Mouse (Mus musculus) bone marrow, adult 2 months (tissue): ENCODE results near the gene Dio3. TPM values are rescaled to one million over a fixed set of nuclear protein-coding genes. Genes with fewer than 3 reads are reported as not detected.

Source experiments
- H3K27ac ChIP-seq: fragments of 200-500 bp; 2 replicates; pipeline ENCODE4 v1.5.1; 2012; ENCODE audit warnings: low read depth, mild to moderate bottlenecking, control low read depth, inconsistent platforms, low read length; ENCODE audit not compliant: control insufficient read depth, poor library complexity, insufficient read depth
- H3K4me1 ChIP-seq: fragments of 200-500 bp; 2 replicates; pipeline ENCODE4 v1.6.1; 2011; ENCODE audit warnings: low read length; ENCODE audit not compliant: control insufficient read depth, insufficient read depth
- H3K4me3 ChIP-seq: fragments of 200-500 bp; replicated peaks from 2 replicates; pipeline ENCODE3; 2011; ENCODE audit warnings: mild to moderate bottlenecking, low read depth, low read length, control low read depth; ENCODE audit not compliant: control insufficient read depth
- CTCF ChIP-seq: fragments of 200-500 bp; IDR thresholded peaks from 2 replicates; pipeline ENCODE4 v1.5.1; 2011; ENCODE audit warnings: low read length, control low read depth; ENCODE audit not compliant: control insufficient read depth, insufficient read depth
- POLR2A ChIP-seq: fragments of 200-500 bp; IDR thresholded peaks from 2 replicates; pipeline ENCODE4 v1.6.1; 2011; ENCODE audit warnings: low read depth, mild to moderate bottlenecking, control low read depth, low read length, borderline replicate concordance; ENCODE audit not compliant: control insufficient read depth
- WGBS: fragments of 180-500 bp; shearing (Covaris S2); methylation state at CpG from one replicate; pipeline ENCODE4 v1.1.7; 2018; 5-methylcytosine and 5-hydroxymethylcytosine counted together
- polyA plus RNA-seq: library from polyadenylated mRNA; stranded (reverse); fragments of >200 nt; gene quantifications from 2 replicates; pipeline ENCODE4 v1.2.4, GENCODE M21; 2011; ENCODE audit warnings: low replicate concordance; ENCODE audit not compliant: missing spikeins, insufficient read depth, insufficient read length

Gene Dio3
- polyA plus RNA-seq, 1 experiment = 0.75 TPM

DNA sequence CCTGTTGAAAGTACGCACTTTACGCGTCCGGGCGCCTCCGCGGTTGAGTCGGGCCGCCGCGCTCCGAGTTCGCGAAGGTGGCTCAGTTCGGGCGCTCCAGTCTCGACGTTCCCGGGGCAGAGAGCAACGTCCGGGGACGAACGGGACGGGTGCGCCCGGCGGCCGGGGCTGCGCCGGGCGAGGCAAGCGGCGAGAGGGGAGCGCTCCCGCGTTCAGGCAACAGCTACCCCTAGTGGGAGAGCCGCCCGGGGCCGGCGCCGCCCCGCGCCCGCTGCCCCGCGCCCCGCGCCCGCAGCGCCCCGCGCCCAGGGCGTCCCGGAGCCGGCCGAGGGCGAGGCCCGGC is 932 bp upstream of the Dio3 start:
- no peak overlapping the region for H3K27ac ChIP-seq
- whole genome bisulfite sequencing = 4% methylated on average over 58 of the region's 58 CpGs
- no peak overlapping the region for H3K4me3 ChIP-seq
- H3K4me1 ChIP-seq = no peaks in the 10 kb centered on the region
- TF ChIP-seq CTCF (no peak), POLR2A (no peak)

DNA sequence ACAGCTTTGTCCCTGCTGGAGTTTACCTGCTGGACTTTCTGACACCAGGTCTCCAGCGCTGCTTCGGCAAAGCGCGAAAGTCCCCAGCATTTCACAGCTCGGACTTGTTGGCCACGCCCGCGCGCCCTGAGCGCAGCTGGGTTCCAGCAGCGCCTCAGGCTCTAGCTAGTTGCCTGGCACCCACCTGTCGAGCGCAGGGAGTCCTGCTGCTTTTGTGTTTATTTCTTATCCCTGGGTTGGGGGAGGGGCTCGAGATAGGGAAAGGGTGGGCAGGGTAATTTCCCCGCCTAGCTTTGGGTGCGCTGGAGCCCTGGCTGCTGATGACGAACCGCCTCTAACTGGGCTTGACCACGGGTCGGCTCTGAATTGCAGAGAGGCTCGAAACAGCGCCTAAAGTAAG is 1.5 kb downstream of the Dio3 start:
- WGBS = 8% methylated on average over 22 of the region's 22 CpGs
- H3K4me1 ChIP-seq = no peaks in the 10 kb centered on the region
- H3K4me3 ChIP-seq = no peak overlapping the region
- TF ChIP-seq POLR2A (no peak), CTCF (no peak)
- H3K27ac ChIP-seq = no peak overlapping the region

DNA sequence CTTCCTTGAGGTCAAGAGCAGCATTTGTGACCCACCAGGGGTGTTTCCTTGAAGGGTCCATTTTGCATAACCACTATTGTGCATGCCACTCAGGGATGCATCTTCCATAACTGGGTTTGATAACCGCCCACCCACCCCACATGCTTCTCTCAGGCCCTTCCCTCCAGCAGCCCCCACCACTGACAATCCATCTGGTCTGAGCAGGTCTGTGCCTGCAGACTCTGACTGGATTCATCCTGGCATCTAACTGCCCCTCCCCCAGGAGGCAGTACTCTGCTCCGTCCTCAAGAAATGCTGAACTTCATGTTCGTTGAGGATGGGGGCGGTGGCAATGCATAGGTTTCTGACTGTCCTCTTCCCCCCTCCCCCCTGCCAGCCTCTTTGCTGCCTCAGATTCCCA is 4.9 kb downstream of the Dio3 start:
- no peak overlapping the region for H3K27ac ChIP-seq
- TF ChIP-seq POLR2A (no peak), CTCF (no peak)
- H3K4me1 ChIP-seq = no peaks in the 10 kb centered on the region
- WGBS = 30% methylated on average over 4 of the region's 4 CpGs
- no peak overlapping the region for H3K4me3 ChIP-seq

DNA sequence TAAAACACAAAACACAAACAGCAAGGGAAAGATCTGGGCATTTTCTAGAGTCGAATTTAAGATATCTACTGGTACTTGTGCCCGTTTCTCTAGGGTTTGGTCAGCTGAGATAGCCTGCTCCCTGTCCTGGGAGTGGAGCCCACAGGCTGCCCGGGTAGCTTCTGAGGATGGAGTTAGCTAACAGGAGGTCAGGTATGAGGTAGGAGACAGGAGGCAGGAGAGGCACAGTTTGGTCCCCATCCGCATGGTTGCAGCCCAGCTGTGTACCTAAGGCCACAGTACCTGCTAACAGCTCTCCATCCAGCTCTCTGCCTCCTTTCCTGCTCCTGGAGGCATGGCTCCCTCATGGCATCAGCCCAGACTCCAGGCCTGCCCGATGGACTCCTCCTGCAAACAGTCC is 13.9 kb downstream of the Dio3 start:
- no peaks in the 10 kb centered on the region for H3K4me1 ChIP-seq
- no peak for TF ChIP-seq CTCF
- no peak for TF ChIP-seq POLR2A
- H3K27ac ChIP-seq = no peak overlapping the region
- 74% methylated on average over 5 of the region's 5 CpGs for WGBS
- H3K4me3 ChIP-seq = no peak overlapping the region

DNA sequence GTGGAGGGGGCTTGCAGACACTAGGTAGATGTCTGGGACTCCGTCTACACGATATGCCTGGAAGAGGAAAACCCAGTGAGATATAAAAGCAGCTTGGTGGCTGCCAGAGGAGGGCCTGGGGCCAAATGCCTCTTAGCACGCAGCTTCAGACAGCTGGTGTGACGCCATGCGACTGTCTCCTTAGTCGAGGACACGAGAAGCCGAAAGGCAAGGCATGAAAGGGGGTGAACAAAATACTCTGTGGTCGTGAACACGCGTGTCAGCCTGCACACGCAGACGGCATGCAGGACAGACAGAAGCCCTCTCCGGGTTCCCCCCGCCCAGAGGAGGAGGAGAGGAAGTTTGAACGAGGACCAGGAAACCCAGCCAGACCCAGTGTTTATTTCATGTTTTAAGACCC is 16.0 kb downstream of the Dio3 start:
- H3K4me3 ChIP-seq = no peak overlapping the region
- no peak for TF ChIP-seq CTCF
- TF ChIP-seq POLR2A = no peak
- no peaks in the 10 kb centered on the region for H3K4me1 ChIP-seq
- 68% methylated on average over 16 of the region's 16 CpGs for WGBS
- H3K27ac ChIP-seq = no peak overlapping the region

DNA sequence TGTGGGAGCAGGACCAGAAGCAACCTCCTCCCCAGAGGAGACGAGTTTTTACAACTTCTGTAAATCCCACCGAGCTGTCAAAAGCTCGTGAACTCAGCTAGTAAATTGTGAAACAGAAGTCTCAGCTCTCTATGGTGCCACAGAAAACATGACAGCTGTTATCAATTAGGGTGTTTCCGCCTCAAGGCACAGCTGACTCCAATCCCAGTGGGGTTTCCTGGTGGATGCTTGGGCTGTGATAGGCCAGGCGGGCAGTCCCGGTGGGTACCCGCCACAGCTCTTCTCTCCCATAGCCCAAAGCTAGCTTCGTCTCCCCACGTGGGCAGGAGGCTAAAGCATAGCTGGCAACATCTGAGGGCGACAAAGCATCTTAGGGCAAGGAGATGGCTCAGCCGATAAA is 19.8 kb downstream of the Dio3 start:
- Histone ChIP-seq H3K4me3 (no peak overlapping the region), H3K27ac (no peak overlapping the region), H3K4me1 (no peaks in the 10 kb centered on the region)
- WGBS = 55% methylated on average over 11 of the region's 11 CpGs
- TF ChIP-seq CTCF = no peak
- no peak for TF ChIP-seq POLR2A

DNA sequence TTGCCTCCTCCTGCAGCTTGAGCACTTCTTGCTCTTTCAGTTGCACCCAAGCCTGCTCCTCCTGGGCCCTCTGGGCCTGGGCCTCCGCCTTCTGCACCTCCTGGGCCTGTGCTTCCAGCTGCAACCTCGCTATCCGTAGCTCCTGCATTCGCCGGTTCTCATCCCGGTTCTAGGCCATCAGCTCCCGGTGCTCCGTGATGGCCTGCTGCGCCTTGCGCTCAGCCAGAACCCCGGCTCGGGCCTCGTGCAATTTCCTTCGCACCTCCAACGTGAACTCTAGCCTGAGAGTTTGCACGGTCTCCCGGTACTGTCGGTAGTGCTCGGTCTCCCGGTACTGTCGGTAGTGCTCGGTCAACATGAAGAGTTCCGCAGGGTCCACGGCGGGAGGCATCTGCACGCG is 40.8 kb downstream of the Dio3 start:
- WGBS = 88% methylated on average over 27 of the region's 27 CpGs
- no peak overlapping the region for H3K4me3 ChIP-seq
- H3K4me1 ChIP-seq = no peaks in the 10 kb centered on the region
- H3K27ac ChIP-seq = no peak overlapping the region
- TF ChIP-seq POLR2A = no peak
- TF ChIP-seq CTCF = no peak

Other genes starting within 250 kb of the Dio3 start
- 38.6 and 59.4 TPM in 2 replicates for gene Ppp2r5c, start 168.1 kb downstream of the Dio3 start, polyA plus RNA-seq